Mouse (Mus musculus): ENCODE measurements around the gene Zfp280d. TPM values are rescaled to one million over a fixed set of nuclear protein-coding genes. Genes with fewer than 3 reads are reported as not detected.
"Not testable (repeated sequence)": the region's sequence is repeated elsewhere in the genome, so short reads cannot be mapped to it uniquely, and the experiment has no call there.

The Zfp280d gene
- polyA plus RNA-seq, 1 experiment from 2014 or later, result 34.0 TPM

GRCm38 (mm10) chr9:72374996-72375395 lies 100.3 kb downstream of the Zfp280d start:
- Histone ChIP-seq H3K9me3 (replicated peaks) (no peaks in the 10 kb centered on the region), H3K9ac (replicated peaks) (no peak overlapping the region), H3K27ac (replicated peaks) (no peak overlapping the region), H3K4me1 (no peaks in the 10 kb centered on the region), H3K36me3 (no peaks in the 10 kb centered on the region), H3K27me3 (replicated peaks) (no peaks in the 10 kb centered on the region), H3K4me3 (replicated peaks) (no peak overlapping the region), H3K4me2 (no peak overlapping the region)
- WGBS, result 65% methylated on average over 4 of the region's 4 CpGs
- ATAC-seq (ENCODE audit: low FRiP score), result no peak

DNA sequence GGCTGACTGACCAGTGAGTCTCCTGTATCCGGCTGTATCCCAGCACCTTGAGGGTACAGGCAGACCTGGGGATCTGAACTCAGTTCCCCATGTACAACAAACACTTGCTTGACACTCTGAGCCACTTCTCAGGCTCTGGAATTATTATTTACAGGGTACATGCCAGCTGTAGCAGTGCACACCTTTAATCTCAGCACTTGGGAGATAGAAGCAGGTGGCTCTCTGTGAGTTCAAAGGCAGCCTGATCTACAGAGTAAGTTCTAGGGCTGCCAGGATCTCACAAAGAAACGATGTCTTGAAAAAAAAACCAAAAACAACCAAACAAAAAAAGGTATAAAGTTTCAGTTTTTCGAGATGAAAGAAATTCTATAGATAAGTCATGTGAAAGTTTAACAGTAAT lies 101.0 kb downstream of the Zfp280d start:
- Histone ChIP-seq H3K4me1 (no peaks in the 10 kb centered on the region), H3K4me3 (replicated peaks) (no peak overlapping the region)

GRCm38 (mm10) chr9:72385786-72386185 lies 111.1 kb downstream of the Zfp280d start:
- H3K9ac ChIP-seq (replicated peaks), result no peak overlapping the region
- H3K27me3 ChIP-seq (replicated peaks), result no peaks in the 10 kb centered on the region
- H3K4me2 ChIP-seq, result no peak overlapping the region
- 85% methylated on average over 7 of the region's 7 CpGs for whole genome bisulfite sequencing
- H3K9me3 ChIP-seq (replicated peaks), result no peaks in the 10 kb centered on the region
- no peak for ATAC-seq (ENCODE audit: low FRiP score)
- no peaks in the 10 kb centered on the region for H3K36me3 ChIP-seq
- no peak overlapping the region for H3K4me3 ChIP-seq (replicated peaks)
- no peak overlapping the region for H3K27ac ChIP-seq (replicated peaks)
- peaks cover 7% of the 10 kb centered on the region; the same call in 1 of the 2 replicates for H3K4me1 ChIP-seq

More for the DNA sequence above, 101.0 kb downstream of the Zfp280d start:
- H3K9ac ChIP-seq (replicated peaks), result no peak overlapping the region
- H3K36me3 ChIP-seq, result no peaks in the 10 kb centered on the region
- no peak overlapping the region for H3K4me2 ChIP-seq
- H3K27ac ChIP-seq (replicated peaks), result no peak overlapping the region
- 81% methylated on average over 3 of the region's 3 CpGs for WGBS
- H3K9me3 ChIP-seq (replicated peaks), result no peaks in the 10 kb centered on the region
- ATAC-seq (ENCODE audit: low FRiP score), result no peak
- H3K27me3 ChIP-seq (replicated peaks), result no peaks in the 10 kb centered on the region

GRCm38 (mm10) chr9:72388934-72389333 lies 114.3 kb downstream of the Zfp280d start:
- H3K4me3 ChIP-seq (replicated peaks), result no peak overlapping the region
- no peaks in the 10 kb centered on the region for H3K9me3 ChIP-seq (replicated peaks)
- ATAC-seq (ENCODE audit: low FRiP score), result no peak
- H3K4me1 ChIP-seq, result peaks cover 20% of the 10 kb centered on the region
- no peaks in the 10 kb centered on the region for H3K36me3 ChIP-seq
- WGBS, result 81% methylated on average over 4 of the region's 4 CpGs
- no peak overlapping the region for H3K27ac ChIP-seq (replicated peaks)
- H3K27me3 ChIP-seq (replicated peaks), result no peaks in the 10 kb centered on the region
- H3K9ac ChIP-seq (replicated peaks), result no peak overlapping the region
- H3K4me2 ChIP-seq, result no peak overlapping the region

- H3K4me2 ChIP-seq, result peak overlapping the region; percentile 25
Measured at GRCm38 (mm10) chr9:72389431-72390002, 114.9 kb downstream of the Zfp280d start.

DNA sequence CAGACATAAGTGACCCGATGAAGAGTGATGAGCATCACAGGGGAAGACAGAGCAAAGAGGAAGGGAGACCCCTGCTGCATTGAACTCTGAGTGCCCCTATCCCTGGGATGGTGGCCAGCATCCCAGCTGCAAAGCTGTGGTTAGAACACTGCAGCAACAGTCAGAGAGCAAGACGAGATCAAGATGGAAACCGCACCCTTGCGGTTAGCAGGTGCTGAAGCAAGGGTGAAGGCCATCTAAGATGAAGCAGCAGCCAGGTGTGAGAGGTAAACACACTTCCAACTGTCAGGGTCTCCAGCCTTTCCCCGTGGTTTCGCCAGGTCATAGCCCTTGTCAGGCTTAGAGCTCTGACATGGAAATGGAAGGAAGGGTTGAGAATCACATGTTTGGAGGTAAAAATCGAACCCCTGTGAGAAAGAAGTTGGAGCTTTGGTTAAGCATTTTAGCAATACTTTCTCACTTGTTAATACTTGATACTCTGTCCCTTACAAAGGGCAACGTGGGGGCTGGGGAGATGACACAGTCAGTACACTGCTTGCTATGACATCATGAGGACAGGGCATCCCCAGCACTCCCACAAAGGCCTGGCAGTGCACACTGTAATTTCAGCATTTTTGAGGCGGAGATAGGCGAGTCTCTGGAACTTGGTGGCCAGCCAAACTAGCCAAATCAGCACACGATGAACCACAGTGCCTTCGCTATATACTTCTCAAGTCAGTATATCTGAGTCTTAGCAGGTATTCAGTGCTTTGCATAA lies 115.8 kb downstream of the Zfp280d start:
- H3K36me3 ChIP-seq, result no peaks in the 10 kb centered on the region
- ATAC-seq (ENCODE audit: low FRiP score), result no peak
- H3K4me3 ChIP-seq (replicated peaks), result no peak overlapping the region
- H3K27me3 ChIP-seq (replicated peaks), result no peaks in the 10 kb centered on the region
- H3K4me2 ChIP-seq, result no peak overlapping the region
- H3K9ac ChIP-seq (replicated peaks), result no peak overlapping the region
- H3K27ac ChIP-seq (replicated peaks), result no peak overlapping the region
- H3K4me1 ChIP-seq, result peaks cover 26% of the 10 kb centered on the region
- no peaks in the 10 kb centered on the region for H3K9me3 ChIP-seq (replicated peaks)
- 80% methylated on average over 12 of the region's 12 CpGs for WGBS

More at GRCm38 (mm10) chr9:72389431-72390002, 114.9 kb downstream of the Zfp280d start:
- Histone ChIP-seq H3K9me3 (replicated peaks) (no peaks in the 10 kb centered on the region), H3K27me3 (replicated peaks) (no peaks in the 10 kb centered on the region), H3K27ac (replicated peaks) (no peak overlapping the region), H3K4me3 (replicated peaks) (no peak overlapping the region), H3K4me1 (peaks cover 26% of the 10 kb centered on the region), H3K36me3 (no peaks in the 10 kb centered on the region), H3K9ac (replicated peaks) (no peak overlapping the region)
- ATAC-seq (ENCODE audit: low FRiP score), result no peak
- WGBS, result 32% methylated on average over 14 of the region's 14 CpGs

DNA sequence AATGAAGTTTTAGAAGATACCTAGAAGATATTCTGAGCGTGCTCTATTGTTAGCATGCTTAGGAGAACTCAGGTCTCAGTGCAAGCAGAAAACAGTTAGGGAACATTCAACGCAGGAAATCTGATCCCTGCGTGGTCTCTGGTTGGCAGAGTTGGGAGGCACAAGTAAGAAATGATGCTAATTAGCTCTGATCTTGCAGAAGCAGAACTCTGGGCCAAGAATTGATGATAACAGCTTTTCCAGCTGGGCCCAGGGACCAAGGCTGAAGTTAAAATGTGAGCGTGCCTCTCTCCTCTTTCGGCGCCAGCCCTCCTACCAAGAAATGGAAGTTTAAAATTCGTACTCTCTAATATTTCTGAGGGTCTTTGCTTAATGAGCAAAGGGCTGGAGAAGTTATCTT lies 118.0 kb downstream of the Zfp280d start:
- Histone ChIP-seq H3K9me3 (replicated peaks) (no peaks in the 10 kb centered on the region), H3K4me2 (no peak overlapping the region), H3K4me1 (peaks cover 26% of the 10 kb centered on the region), H3K36me3 (no peaks in the 10 kb centered on the region), H3K27me3 (replicated peaks) (no peaks in the 10 kb centered on the region), H3K27ac (replicated peaks) (no peak overlapping the region), H3K9ac (replicated peaks) (no peak overlapping the region), H3K4me3 (replicated peaks) (no peak overlapping the region)
- ATAC-seq (ENCODE audit: low FRiP score), result no peak
- WGBS, result 65% methylated on average over 7 of the region's 7 CpGs

GRCm38 (mm10) chr9:72393238-72393637 lies 118.6 kb downstream of the Zfp280d start:
- H3K4me3 ChIP-seq (replicated peaks), result no peak overlapping the region
- ATAC-seq (ENCODE audit: low FRiP score), result peak; percentile 73
- H3K9ac ChIP-seq (replicated peaks), result no peak overlapping the region
- 49% methylated on average over 15 of the region's 15 CpGs for WGBS
- H3K4me1 ChIP-seq, result peaks cover 26% of the 10 kb centered on the region
- peak overlapping the region; percentile 5 for H3K4me2 ChIP-seq
- no peaks in the 10 kb centered on the region for H3K36me3 ChIP-seq
- H3K9me3 ChIP-seq (replicated peaks), result no peaks in the 10 kb centered on the region
- H3K27me3 ChIP-seq (replicated peaks), result no peaks in the 10 kb centered on the region
- peak overlapping the region; percentile 33; the same call in 1 of the 2 replicates for H3K27ac ChIP-seq (replicated peaks)

- Histone ChIP-seq H3K4me1 (peaks cover 26% of the 10 kb centered on the region), H3K4me3 (replicated peaks) (no peak overlapping the region), H3K36me3 (no peaks in the 10 kb centered on the region), H3K9me3 (replicated peaks) (no peaks in the 10 kb centered on the region), H3K27ac (replicated peaks) (peak overlapping the region; percentile 56), H3K4me2 (peak overlapping the region; percentile 31), H3K9ac (replicated peaks) (no peak overlapping the region), H3K27me3 (replicated peaks) (no peaks in the 10 kb centered on the region)
- peak; percentile 19; the same call in 1 of the 2 replicates for ATAC-seq (ENCODE audit: low FRiP score)
- 42% methylated on average over 8 of the region's 8 CpGs for WGBS
Measured at GRCm38 (mm10) chr9:72393869-72394341, 119.2 kb downstream of the Zfp280d start.

- Histone ChIP-seq H3K4me1 (peaks cover 5% of the 10 kb centered on the region; the same call in 1 of the 2 replicates), H3K4me3 (replicated peaks) (no peak overlapping the region), H3K27me3 (replicated peaks) (no peaks in the 10 kb centered on the region), H3K36me3 (no peaks in the 10 kb centered on the region), H3K9me3 (replicated peaks) (no peaks in the 10 kb centered on the region), H3K9ac (replicated peaks) (no peak overlapping the region), H3K4me2 (no peak overlapping the region), H3K27ac (replicated peaks) (no peak overlapping the region)
- ATAC-seq (ENCODE audit: low FRiP score), result no peak
- 36% methylated on average over 4 of the region's 4 CpGs for WGBS
Measured at GRCm38 (mm10) chr9:72400121-72400520, 125.5 kb downstream of the Zfp280d start.

- H3K9me3 ChIP-seq (replicated peaks); H3K36me3 ChIP-seq; ATAC-seq (ENCODE audit: low FRiP score); H3K4me1 ChIP-seq; H3K4me2 ChIP-seq; H3K27me3 ChIP-seq (replicated peaks); H3K27ac ChIP-seq (replicated peaks); H3K9ac ChIP-seq (replicated peaks); H3K4me3 ChIP-seq (replicated peaks): not testable (repeated sequence)
- WGBS, result 77% methylated on average over 4 of the region's 4 CpGs
Measured at GRCm38 (mm10) chr9:72401769-72402168, 127.1 kb downstream of the Zfp280d start.

DNA sequence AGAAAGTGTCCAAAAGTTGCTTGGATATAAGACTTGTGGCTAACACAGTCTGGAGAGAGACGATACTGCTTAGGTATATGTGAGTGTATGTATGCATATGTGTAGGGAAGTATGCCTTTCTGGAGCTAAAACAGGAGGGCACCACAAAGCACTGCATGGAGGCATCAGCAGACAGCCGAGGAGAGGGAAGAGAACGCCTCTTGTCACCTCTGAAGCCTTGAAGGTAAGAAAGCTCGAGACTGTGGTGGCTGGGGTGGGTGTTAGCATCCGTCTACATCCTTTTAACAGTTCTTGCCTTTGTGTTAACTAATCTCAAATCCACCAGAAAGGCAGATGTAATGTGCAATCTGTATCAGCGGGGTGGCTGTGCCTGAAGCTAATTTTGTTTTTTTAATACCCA lies 128.8 kb downstream of the Zfp280d start:
- H3K27ac ChIP-seq (replicated peaks), result no peak overlapping the region
- no peaks in the 10 kb centered on the region for H3K27me3 ChIP-seq (replicated peaks)
- H3K4me2 ChIP-seq, result no peak overlapping the region
- H3K4me1 ChIP-seq, result peaks cover 5% of the 10 kb centered on the region; the same call in 1 of the 2 replicates
- H3K4me3 ChIP-seq (replicated peaks), result no peak overlapping the region
- no peaks in the 10 kb centered on the region for H3K9me3 ChIP-seq (replicated peaks)
- H3K36me3 ChIP-seq, result no peaks in the 10 kb centered on the region
- WGBS, result 46% methylated on average over 6 of the region's 6 CpGs
- H3K9ac ChIP-seq (replicated peaks), result no peak overlapping the region
- no peak for ATAC-seq (ENCODE audit: low FRiP score)
